Mouse (Mus musculus): Measurements from ENCODE around the gene Lamb3. TPM values are rescaled to one million over a fixed set of nuclear protein-coding genes. Genes with fewer than 3 reads are reported as not detected.
A peak's percentile ranks its signal among the peaks of the same experiment; 100 is the strongest.

Lamb3 gene
- polyA plus RNA-seq, 1 experiment from 2014 or later: 0.27 TPM

- H3K27me3 ChIP-seq: peaks cover 6% of the 10 kb centered on the region
- H3K4me1 ChIP-seq: peaks cover 14% of the 10 kb centered on the region
- WGBS: 79% methylated on average over 5 of the region's 5 CpGs
- ATAC-seq (ENCODE audit: low FRiP score, low read depth): no peak
- no peak overlapping the region; the same call in 1 of the 2 replicates for H3K9ac ChIP-seq (replicated peaks)
- H3K4me3 ChIP-seq: no peak overlapping the region
- H3K27ac ChIP-seq (replicated peaks): no peak overlapping the region
- H3K4me2 ChIP-seq (replicated peaks): no peak overlapping the region
- H3K9me3 ChIP-seq: no peaks in the 10 kb centered on the region
- H3K36me3 ChIP-seq: no peaks in the 10 kb centered on the region
These were observed 120.2 kb downstream of the Lamb3 start for GRCm38 (mm10) chr1:193327686-193328085.

- H3K4me1 ChIP-seq: peaks cover 18% of the 10 kb centered on the region
- ATAC-seq (ENCODE audit: low FRiP score, low read depth): no peak
- peaks cover 6% of the 10 kb centered on the region for H3K27me3 ChIP-seq
- no peaks in the 10 kb centered on the region for H3K9me3 ChIP-seq
- no peak overlapping the region; the same call in 1 of the 2 replicates for H3K9ac ChIP-seq (replicated peaks)
- 65% methylated on average over 9 of the region's 9 CpGs for WGBS
- no peak overlapping the region for H3K4me2 ChIP-seq (replicated peaks)
- H3K4me3 ChIP-seq: no peak overlapping the region
- H3K27ac ChIP-seq (replicated peaks): no peak overlapping the region
- H3K36me3 ChIP-seq: no peaks in the 10 kb centered on the region
These were observed 122.1 kb downstream of the Lamb3 start for GRCm38 (mm10) chr1:193329557-193329956.

- Histone ChIP-seq H3K27me3 (peaks cover 6% of the 10 kb centered on the region), H3K9me3 (no peaks in the 10 kb centered on the region), H3K27ac (replicated peaks) (no peak overlapping the region), H3K4me1 (peaks cover 21% of the 10 kb centered on the region), H3K36me3 (no peaks in the 10 kb centered on the region), H3K4me2 (replicated peaks) (no peak overlapping the region), H3K9ac (replicated peaks) (no peak overlapping the region; the same call in 1 of the 2 replicates), H3K4me3 (no peak overlapping the region)
- WGBS: 32% methylated on average over 10 of the region's 10 CpGs
- ATAC-seq (ENCODE audit: low FRiP score, low read depth): peak; percentile 86
These were observed 122.7 kb downstream of the Lamb3 start for GRCm38 (mm10) chr1:193330172-193330571.

GRCm38 (mm10) chr1:193330626-193331025 lies 123.1 kb downstream of the Lamb3 start:
- Histone ChIP-seq H3K9me3 (no peaks in the 10 kb centered on the region), H3K4me1 (peaks cover 21% of the 10 kb centered on the region), H3K4me2 (replicated peaks) (no peak overlapping the region), H3K36me3 (no peaks in the 10 kb centered on the region), H3K4me3 (no peak overlapping the region), H3K27me3 (peaks cover 6% of the 10 kb centered on the region), H3K27ac (replicated peaks) (no peak overlapping the region), H3K9ac (replicated peaks) (no peak overlapping the region; the same call in 1 of the 2 replicates)
- ATAC-seq (ENCODE audit: low FRiP score, low read depth): no peak
- WGBS: 82% methylated on average over 7 of the region's 7 CpGs

- no peak overlapping the region for H3K4me3 ChIP-seq
These were observed 124.5 kb downstream of the Lamb3 start for GRCm38 (mm10) chr1:193332018-193332417.

GRCm38 (mm10) chr1:193332671-193333070 lies 125.2 kb downstream of the Lamb3 start:
- Histone ChIP-seq H3K27me3 (peaks cover 6% of the 10 kb centered on the region), H3K4me3 (no peak overlapping the region), H3K9ac (replicated peaks) (no peak overlapping the region), H3K4me1 (peaks cover 19% of the 10 kb centered on the region), H3K36me3 (no peaks in the 10 kb centered on the region), H3K9me3 (no peaks in the 10 kb centered on the region), H3K27ac (replicated peaks) (no peak overlapping the region), H3K4me2 (replicated peaks) (no peak overlapping the region)
- ATAC-seq (ENCODE audit: low FRiP score, low read depth): no peak
- 79% methylated on average over 1 of the region's 1 CpGs for WGBS

More at GRCm38 (mm10) chr1:193332018-193332417, 124.5 kb downstream of the Lamb3 start:
- H3K36me3 ChIP-seq: no peaks in the 10 kb centered on the region
- H3K27me3 ChIP-seq: peaks cover 6% of the 10 kb centered on the region
- ATAC-seq (ENCODE audit: low FRiP score, low read depth): no peak
- H3K4me2 ChIP-seq (replicated peaks): no peak overlapping the region
- no peaks in the 10 kb centered on the region for H3K9me3 ChIP-seq
- WGBS: 87% methylated on average over 13 of the region's 13 CpGs
- H3K9ac ChIP-seq (replicated peaks): no peak overlapping the region
- peaks cover 21% of the 10 kb centered on the region for H3K4me1 ChIP-seq
- no peak overlapping the region for H3K27ac ChIP-seq (replicated peaks)

- Histone ChIP-seq H3K4me2 (replicated peaks) (no peak overlapping the region), H3K27ac (replicated peaks) (no peak overlapping the region), H3K9me3 (no peaks in the 10 kb centered on the region), H3K9ac (replicated peaks) (no peak overlapping the region), H3K36me3 (no peaks in the 10 kb centered on the region), H3K4me3 (no peak overlapping the region), H3K27me3 (peaks cover 4% of the 10 kb centered on the region; the same call in 1 of the 2 replicates), H3K4me1 (peaks cover 18% of the 10 kb centered on the region)
- ATAC-seq (ENCODE audit: low FRiP score, low read depth): no peak
- WGBS: 82% methylated on average over 3 of the region's 3 CpGs
These were observed 126.3 kb downstream of the Lamb3 start for GRCm38 (mm10) chr1:193333776-193334175.

GRCm38 (mm10) chr1:193334546-193334945 lies 127.0 kb downstream of the Lamb3 start:
- H3K9me3 ChIP-seq: no peaks in the 10 kb centered on the region
- no peak overlapping the region for H3K4me2 ChIP-seq (replicated peaks)
- H3K9ac ChIP-seq (replicated peaks): no peak overlapping the region
- no peaks in the 10 kb centered on the region for H3K36me3 ChIP-seq
- no peak overlapping the region for H3K4me3 ChIP-seq
- WGBS: 80% methylated on average over 6 of the region's 6 CpGs
- no peak for ATAC-seq (ENCODE audit: low FRiP score, low read depth)
- H3K27me3 ChIP-seq: no peaks in the 10 kb centered on the region; the same call in 1 of the 2 replicates
- peaks cover 18% of the 10 kb centered on the region for H3K4me1 ChIP-seq
- H3K27ac ChIP-seq (replicated peaks): no peak overlapping the region

- Histone ChIP-seq H3K9me3 (no peaks in the 10 kb centered on the region), H3K4me1 (peaks cover 7% of the 10 kb centered on the region), H3K27me3 (no peaks in the 10 kb centered on the region), H3K27ac (replicated peaks) (no peak overlapping the region), H3K9ac (replicated peaks) (no peak overlapping the region), H3K4me2 (replicated peaks) (no peak overlapping the region), H3K4me3 (no peak overlapping the region), H3K36me3 (no peaks in the 10 kb centered on the region)
- ATAC-seq (ENCODE audit: low FRiP score, low read depth): no peak
- WGBS: 84% methylated on average over 7 of the region's 7 CpGs
These were observed 128.9 kb downstream of the Lamb3 start for GRCm38 (mm10) chr1:193336122-193337017.

- no peak overlapping the region for H3K27ac ChIP-seq (replicated peaks)
- H3K4me3 ChIP-seq: no peak overlapping the region
- 95% methylated on average over 9 of the region's 9 CpGs for WGBS
- ATAC-seq (ENCODE audit: low FRiP score, low read depth): no peak
- no peak overlapping the region for H3K9ac ChIP-seq (replicated peaks)
- H3K27me3 ChIP-seq: no peaks in the 10 kb centered on the region
- no peak overlapping the region for H3K4me2 ChIP-seq (replicated peaks)
- no peaks in the 10 kb centered on the region for H3K9me3 ChIP-seq
- peaks cover 7% of the 10 kb centered on the region for H3K4me1 ChIP-seq
- H3K36me3 ChIP-seq: no peaks in the 10 kb centered on the region
These were observed 129.5 kb downstream of the Lamb3 start for GRCm38 (mm10) chr1:193337018-193337321.

- WGBS: 62% methylated on average over 4 of the region's 4 CpGs
- Histone ChIP-seq H3K9me3 (no peaks in the 10 kb centered on the region), H3K27ac (replicated peaks) (no peak overlapping the region), H3K4me3 (no peak overlapping the region), H3K4me2 (replicated peaks) (no peak overlapping the region), H3K27me3 (no peaks in the 10 kb centered on the region), H3K9ac (replicated peaks) (no peak overlapping the region), H3K36me3 (no peaks in the 10 kb centered on the region), H3K4me1 (peaks cover 7% of the 10 kb centered on the region)
- ATAC-seq (ENCODE audit: low FRiP score, low read depth): no peak
These were observed 130.3 kb downstream of the Lamb3 start for GRCm38 (mm10) chr1:193337787-193338310.

GRCm38 (mm10) chr1:193338363-193338995 lies 131.0 kb downstream of the Lamb3 start:
- 88% methylated on average over 9 of the region's 9 CpGs for WGBS
- Histone ChIP-seq H3K4me3 (no peak overlapping the region), H3K27ac (replicated peaks) (no peak overlapping the region), H3K4me2 (replicated peaks) (no peak overlapping the region), H3K27me3 (no peaks in the 10 kb centered on the region), H3K36me3 (no peaks in the 10 kb centered on the region), H3K9ac (replicated peaks) (no peak overlapping the region), H3K4me1 (peaks cover 7% of the 10 kb centered on the region), H3K9me3 (no peaks in the 10 kb centered on the region)
- ATAC-seq (ENCODE audit: low FRiP score, low read depth): no peak
